In the genomic region with DNA sequence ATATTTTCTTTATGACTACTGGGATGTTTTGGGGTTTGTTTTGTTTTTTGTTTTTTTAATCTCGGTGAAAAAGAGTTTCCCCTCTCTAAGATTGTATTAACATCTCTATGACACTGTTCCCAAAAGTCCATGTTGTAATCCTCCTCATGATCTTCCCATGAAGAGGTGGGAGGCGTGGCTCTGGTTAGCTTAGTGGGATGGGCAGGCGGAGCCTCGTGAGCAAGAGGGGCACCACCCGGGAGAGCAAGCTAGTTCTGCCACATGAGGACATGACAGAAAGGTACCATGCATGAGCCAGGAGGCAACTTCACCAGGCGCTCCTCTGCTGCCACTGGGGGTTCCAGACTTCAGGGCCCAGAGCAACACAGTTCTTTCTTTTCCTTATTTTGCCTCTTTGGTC, we compare ENCODE assay signal across 32 mouse cellular contexts. TPM values are rescaled to one million over a fixed set of nuclear protein-coding genes. Genes with fewer than 3 reads are reported as not detected.
A peak's percentile ranks its signal among the peaks of the same experiment; 100 is the strongest.
DNase-seq lines count a peak whose midpoint lies in the region; ATAC-seq and TF ChIP-seq lines count a peak whose summit lies in the region.
"Had no signal": no experiment of that assay in that cellular context is flagged by ENCODE, and none has a peak within 500 bp of the region (broad histone marks: within the 10 kb centered on the region; RNA-seq: fewer than 3 reads in every experiment).

No protein-coding gene starts in this region.

- in situ Hi-C loops in ES-E14 (cut with MboI; ENCODE audit: low sequenced_read_pairs in 2 of 2, unreplicated experiment in 2 of 2), result no loop called here

- H3K27me3 ChIP-seq in kidney, embryonic 16.5 days (ENCODE audit: insufficient read depth, low read length), result no peaks in the 10 kb centered on the region
- no peaks in the 10 kb centered on the region for H3K27me3 ChIP-seq in kidney, adult 2 months (replicated peaks; ENCODE audit: control insufficient read depth, insufficient read depth, low read length)
- no peaks in the 10 kb centered on the region for H3K27me3 ChIP-seq in neural tube, embryonic 11.5 days (ENCODE audit: control insufficient read depth, insufficient read depth, low read length)
- no peaks in the 10 kb centered on the region for H3K27me3 ChIP-seq in neural tube, embryonic 15.5 days (replicated peaks)
- H3K27me3 ChIP-seq: forebrain, embryonic 13.5 days; heart, embryonic 12.5 days; heart, embryonic 15.5 days had no signal

- no peaks in the 10 kb centered on the region for H3K36me3 ChIP-seq in kidney, embryonic 16.5 days (ENCODE audit: insufficient read depth, low read length)
- H3K36me3 ChIP-seq in kidney, adult 2 months (ENCODE audit: control insufficient read depth, insufficient read depth, low read length), result no peaks in the 10 kb centered on the region
- no peaks in the 10 kb centered on the region for H3K36me3 ChIP-seq in neural tube, embryonic 11.5 days (ENCODE audit: control insufficient read depth, insufficient read depth, low read length)
- H3K36me3 ChIP-seq in neural tube, embryonic 15.5 days, result no peaks in the 10 kb centered on the region
- peaks cover 3% of the 10 kb centered on the region; the same call in 1 of the 2 replicates for H3K36me3 ChIP-seq in ES-E14 (ENCODE audit: control insufficient read depth, insufficient read depth, low read length, poor library complexity, severe bottlenecking)
- H3K36me3 ChIP-seq: forebrain, embryonic 10.5 days; heart, embryonic 12.5 days; heart, embryonic 15.5 days had no signal

- TF ChIP-seq POLR2A in kidney, adult 2 months (IDR thresholded peaks at IDR 0.05; ENCODE audit: low read depth, low read length), result no peak

- no peaks in the 10 kb centered on the region for H3K4me1 ChIP-seq in kidney, embryonic 16.5 days (ENCODE audit: insufficient read depth, low read length)
- peaks cover 21% of the 10 kb centered on the region; the same call in 1 of the 2 replicates for H3K4me1 ChIP-seq in kidney, adult 2 months (ENCODE audit: control insufficient read depth, insufficient read depth, low read length)
- no peaks in the 10 kb centered on the region for H3K4me1 ChIP-seq in neural tube, embryonic 11.5 days (ENCODE audit: control insufficient read depth, insufficient read depth, low read length)
- H3K4me1 ChIP-seq in neural tube, embryonic 15.5 days, result no peaks in the 10 kb centered on the region
- H3K4me1 ChIP-seq in ES-E14 (ENCODE audit: control insufficient read depth in 2 of 2, insufficient read depth in 2 of 2, low read length in 2 of 2, poor library complexity in 1 of 2), result peaks cover 15 to 46% of the 10 kb centered on the region in 2 experiments
- H3K4me1 ChIP-seq: forebrain, embryonic 13.5 days; heart, embryonic 15.5 days had no signal

- H3K27ac ChIP-seq in kidney, embryonic 16.5 days (ENCODE audit: low read length), result 0 out of 2 replicates have a peak overlapping the region, but pooled peaks have one; percentile 36
- no peak overlapping the region for H3K27ac ChIP-seq in kidney, adult 2 months (ENCODE audit: insufficient read depth, low read depth, low read length)
- H3K27ac ChIP-seq in neural tube, embryonic 11.5 days (ENCODE audit: low read depth, low read length), result no peak overlapping the region
- H3K27ac ChIP-seq in neural tube, embryonic 15.5 days (replicated peaks), result no peak overlapping the region
- peak overlapping the region; percentile 4; the same call in 1 of the 2 replicates for H3K27ac ChIP-seq in ES-E14 (ENCODE audit: insufficient read depth, low read depth, low read length, poor library complexity, severe bottlenecking)
- H3K27ac ChIP-seq: forebrain, embryonic 10.5 days; forebrain, embryonic 13.5 days; heart, embryonic 15.5 days; hindbrain, embryonic 14.5 days; hindbrain, postnatal 0 days had no signal

- 75% methylated on average over 6 of the region's 6 CpGs for WGBS in kidney, embryonic 16.5 days
- 69% methylated on average over 6 of the region's 6 CpGs for WGBS in kidney, adult 2 months
- 72% methylated on average over 6 of the region's 6 CpGs for WGBS in neural tube, embryonic 11.5 days
- 71% methylated on average over 6 of the region's 6 CpGs for WGBS in neural tube, embryonic 15.5 days

- no peak for ATAC-seq in kidney, embryonic 16.5 days (ENCODE audit: low FRiP score, low TSS enrichment)
- ATAC-seq in neural tube, embryonic 11.5 days (ENCODE audit: insufficient read depth, low FRiP score, low TSS enrichment), result no peak
- no peak for ATAC-seq in neural tube, embryonic 15.5 days (ENCODE audit: low FRiP score)
- ATAC-seq: CD4-positive, CD25-positive, alpha-beta regulatory T cell, adult 4 months; forebrain, embryonic 13.5 days; forebrain, embryonic 16.5 days; hindbrain, postnatal 0 days; inflammation-experienced regulatory T-cells, adult 6 months had no signal

- no peak for TF ChIP-seq CTCF in kidney, adult 2 months (conservative IDR thresholded peaks at IDR 0.05; ENCODE audit: insufficient read depth, insufficient read length, low read depth, low read length)

- no peak overlapping the region for H3K4me2 ChIP-seq in kidney, embryonic 16.5 days (replicated peaks; ENCODE audit: low read depth, low read length)
- no peak overlapping the region for H3K4me2 ChIP-seq in neural tube, embryonic 11.5 days (ENCODE audit: low read depth)
- H3K4me2 ChIP-seq in neural tube, embryonic 15.5 days, result no peak overlapping the region
- H3K4me2 ChIP-seq: forebrain, embryonic 13.5 days; heart, embryonic 12.5 days; heart, embryonic 15.5 days; hindbrain, embryonic 14.5 days had no signal

- no peak overlapping the region for H3K4me3 ChIP-seq in kidney, embryonic 16.5 days (ENCODE audit: low read length)
- no peak overlapping the region for H3K4me3 ChIP-seq in kidney, adult 2 months (ENCODE audit: insufficient read depth, low read depth, low read length)
- H3K4me3 ChIP-seq in neural tube, embryonic 11.5 days (ENCODE audit: low read depth, low read length), result no peak overlapping the region
- H3K4me3 ChIP-seq in neural tube, embryonic 15.5 days (replicated peaks), result no peak overlapping the region
- peak overlapping the region in 1 of 2 experiments; percentile 4; a peak in 1 of 4 replicates for H3K4me3 ChIP-seq in ES-E14 (ENCODE audit: insufficient read depth in 1 of 2, low read depth in 1 of 2, low read length in 2 of 2, poor library complexity in 1 of 2, severe bottlenecking in 1 of 2)
- H3K4me3 ChIP-seq: forebrain, embryonic 10.5 days; forebrain, embryonic 13.5 days; heart, embryonic 12.5 days; heart, embryonic 15.5 days had no signal

- H3K9ac ChIP-seq in kidney, embryonic 16.5 days (replicated peaks; ENCODE audit: low read length), result no peak overlapping the region
- H3K9ac ChIP-seq in neural tube, embryonic 11.5 days (ENCODE audit: low read length), result no peak overlapping the region
- H3K9ac ChIP-seq in neural tube, embryonic 15.5 days (replicated peaks), result no peak overlapping the region
- peak overlapping the region; percentile 49; the same call in 1 of the 2 replicates for H3K9ac ChIP-seq in ES-E14 (ENCODE audit: insufficient read depth, low read depth, low read length, poor library complexity, severe bottlenecking)
- H3K9ac ChIP-seq: forebrain, embryonic 13.5 days; heart, embryonic 12.5 days; heart, embryonic 15.5 days; hindbrain, embryonic 14.5 days had no signal

- H3K9me3 ChIP-seq in kidney, embryonic 16.5 days (ENCODE audit: low read length), result no peaks in the 10 kb centered on the region
- no peaks in the 10 kb centered on the region for H3K9me3 ChIP-seq in neural tube, embryonic 11.5 days (ENCODE audit: control insufficient read depth, low read length)
- no peaks in the 10 kb centered on the region for H3K9me3 ChIP-seq in neural tube, embryonic 15.5 days (replicated peaks)
- H3K9me3 ChIP-seq in ES-E14 (ENCODE audit: control insufficient read depth, insufficient read depth, low read depth, low read length), result no peaks in the 10 kb centered on the region
- H3K9me3 ChIP-seq: forebrain, embryonic 10.5 days; forebrain, embryonic 13.5 days; heart, embryonic 12.5 days; heart, embryonic 15.5 days had no signal

- no peak for DNase-seq in kidney, adult 2 months
- peak; percentile 1 for DNase-seq in neural tube, embryonic 11.5 days (ENCODE audit: low spot score)
- DNase-seq in ES-E14 (ENCODE audit: low read depth, low spot score), result no peak
- no peak for DNase-seq in gastrocnemius, adult 8-10 months (ENCODE audit: low spot score in 2 of 2)
- no peak for DNase-seq in layer of hippocampus, postnatal 14 days (ENCODE audit: low spot score in 2 of 2)
- DNase-seq: adrenal gland, postnatal 10 days; adrenal gland, postnatal 36 days; cerebellum, adult 18-20 months; cerebellum, adult 9-10 months; cerebellum, postnatal 14 days; gastrocnemius, postnatal 14 days; heart, adult 18-20 months; heart, postnatal 10 days; heart, postnatal 36 days had no signal

RNA-seq across cellular contexts. Expression of gene Fam25c, which starts 2.7 kb away (rescaled TPM):
- 0.86 and 1.1 TPM in 2 replicates for polyA plus RNA-seq in kidney, embryonic 16.5 days (2015; fragmentation: Nextera tagmentation; extraction: Ambion mirVana)
- polyA plus RNA-seq in kidney, adult 2 months (2012; rRNA removed), result 16.3 and 28.4 TPM in 2 replicates
- polyA plus RNA-seq in neural tube, embryonic 11.5 days (2014; fragmentation: Nextera tagmentation; extraction: Ambion mirVana), result not detected in 2 replicates
- polyA plus RNA-seq in neural tube, embryonic 15.5 days (2015; fragmentation: Nextera tagmentation; extraction: Ambion mirVana), result 0.72 TPM in 1 of 2 replicates, not detected in the other
- total RNA-seq in ES-E14 (2012; rRNA removed), result 97.8 and 145 TPM in 2 replicates
- total RNA-seq in gastrocnemius, adult 8-10 months (2022), result not detected
- not detected for total RNA-seq in layer of hippocampus, postnatal 14 days (2021)
- total RNA-seq: adrenal gland, adult 18-20 months; adrenal gland, postnatal 36 days; gastrocnemius, adult 18-20 months; gastrocnemius, postnatal 4 days; heart, adult 18-20 months; heart, postnatal 10 days; heart, postnatal 36 days; hindbrain, postnatal 0 days; MEL had no signal
- polyA plus RNA-seq: C2C12; CD4-positive, CD25-positive, alpha-beta regulatory T cell, adult 4 months; embryonic facial prominence, embryonic 11.5 days; forebrain, embryonic 10.5 days; forebrain, embryonic 13.5 days; forebrain, embryonic 16.5 days; heart, embryonic 12.5 days; heart, embryonic 15.5 days; hindbrain, embryonic 11.5 days; hindbrain, embryonic 14.5 days; hindbrain, postnatal 0 days; inflammation-experienced regulatory T-cells, adult 6 months had no signal

RNA-seq across cellular contexts. Expression of gene Sncg, which starts 22.1 kb away (rescaled TPM):
- polyA plus RNA-seq in kidney, embryonic 16.5 days (2015; fragmentation: Nextera tagmentation; extraction: Ambion mirVana), result 7.0 and 9.0 TPM in 2 replicates
- polyA plus RNA-seq in kidney, adult 2 months (2012; rRNA removed), result 17.6 and 19.1 TPM in 2 replicates
- polyA plus RNA-seq in neural tube, embryonic 11.5 days (2014; fragmentation: Nextera tagmentation; extraction: Ambion mirVana), result 269 and 295 TPM in 2 replicates
- polyA plus RNA-seq in neural tube, embryonic 15.5 days (2015; fragmentation: Nextera tagmentation; extraction: Ambion mirVana), result 354 and 420 TPM in 2 replicates
- 2.4 and 3.9 TPM in 2 replicates for total RNA-seq in ES-E14 (2012; rRNA removed)
- total RNA-seq in gastrocnemius, adult 8-10 months (2022), result 10 to 100 TPM in 2 of 4 experiments, 1 to 10 TPM in 2; 4.1 to 24.4 (median 9.9) TPM
- total RNA-seq in layer of hippocampus, postnatal 14 days (2021), result 1 to 10 TPM; 2.1 to 4.4 TPM
- total RNA-seq: MEL had no signal
- polyA plus RNA-seq: CD4-positive, CD25-positive, alpha-beta regulatory T cell, adult 4 months; inflammation-experienced regulatory T-cells, adult 6 months had no signal

RNA-seq across cellular contexts. Expression of gene Mmrn2, which starts 22.7 kb away (rescaled TPM):
- polyA plus RNA-seq in kidney, embryonic 16.5 days (2015; fragmentation: Nextera tagmentation; extraction: Ambion mirVana), result 19.0 and 20.9 TPM in 2 replicates
- polyA plus RNA-seq in kidney, adult 2 months (2012; rRNA removed), result 16.2 and 19.4 TPM in 2 replicates
- 7.3 and 8.3 TPM in 2 replicates for polyA plus RNA-seq in neural tube, embryonic 11.5 days (2014; fragmentation: Nextera tagmentation; extraction: Ambion mirVana)
- 3.3 and 4.6 TPM in 2 replicates for polyA plus RNA-seq in neural tube, embryonic 15.5 days (2015; fragmentation: Nextera tagmentation; extraction: Ambion mirVana)
- total RNA-seq in ES-E14 (2012; rRNA removed), result 17.4 and 41.2 TPM in 2 replicates
- 1 to 10 TPM; 7.9 to 9.3 (median 9.0) TPM for total RNA-seq in gastrocnemius, adult 8-10 months (2022)
- 1 to 10 TPM; 2.7 to 5.2 TPM for total RNA-seq in layer of hippocampus, postnatal 14 days (2021)

RNA-seq across cellular contexts. Expression of gene Glud1, which starts 42.0 kb away (rescaled TPM):
- 114 and 116 TPM in 2 replicates for polyA plus RNA-seq in kidney, embryonic 16.5 days (2015; fragmentation: Nextera tagmentation; extraction: Ambion mirVana)
- 236 and 242 TPM in 2 replicates for polyA plus RNA-seq in kidney, adult 2 months (2012; rRNA removed)
- 96.0 and 97.3 TPM in 2 replicates for polyA plus RNA-seq in neural tube, embryonic 11.5 days (2014; fragmentation: Nextera tagmentation; extraction: Ambion mirVana)
- 129 and 134 TPM in 2 replicates for polyA plus RNA-seq in neural tube, embryonic 15.5 days (2015; fragmentation: Nextera tagmentation; extraction: Ambion mirVana)
- total RNA-seq in ES-E14 (2012; rRNA removed), result 199 and 211 TPM in 2 replicates
- 100 to 1,000 TPM; 118 to 138 (median 133) TPM for total RNA-seq in gastrocnemius, adult 8-10 months (2022)
- total RNA-seq in layer of hippocampus, postnatal 14 days (2021), result 100 to 1,000 TPM; 364 to 392 TPM

RNA-seq across cellular contexts. Expression of gene Shld2, which starts 42.2 kb away (rescaled TPM):
- 9.9 and 10.0 TPM in 2 replicates for polyA plus RNA-seq in kidney, embryonic 16.5 days (2015; fragmentation: Nextera tagmentation; extraction: Ambion mirVana)
- 3.6 TPM in 2 replicates for polyA plus RNA-seq in kidney, adult 2 months (2012; rRNA removed)
- polyA plus RNA-seq in neural tube, embryonic 11.5 days (2014; fragmentation: Nextera tagmentation; extraction: Ambion mirVana), result 7.7 and 8.8 TPM in 2 replicates
- polyA plus RNA-seq in neural tube, embryonic 15.5 days (2015; fragmentation: Nextera tagmentation; extraction: Ambion mirVana), result 5.4 and 7.0 TPM in 2 replicates
- total RNA-seq in ES-E14 (2012; rRNA removed), result 10.8 and 14.8 TPM in 2 replicates
- 10 to 100 TPM; 10.7 to 14.8 (median 13.2) TPM for total RNA-seq in gastrocnemius, adult 8-10 months (2022)
- 10 to 100 TPM in 1 of 2 experiments, 1 to 10 TPM in 1; 9.7 to 14.5 TPM for total RNA-seq in layer of hippocampus, postnatal 14 days (2021)

Comparison
In these comparisons a context has a peak if more than half of its experiments do, and no peak if none do; other contexts are left out.
1. H3K27ac ChIP-seq: peak in kidney, embryonic 16.5 days (single experiment) and ES-E14 (single experiment); none in kidney, adult 2 months (single experiment), neural tube, embryonic 11.5 days (single experiment) and neural tube, embryonic 15.5 days (single experiment).
2. RNA of gene Sncg, which starts 22.1 kb away (polyA plus RNA-seq): 354 to 420 TPM in neural tube, embryonic 15.5 days and 269 to 295 TPM in neural tube, embryonic 11.5 days; 17.6 to 19.1 TPM in kidney, adult 2 months and 7.0 to 9.0 TPM in kidney, embryonic 16.5 days; every median in the first group is over 10 times any median in the second.